Mouse (Mus musculus) E14TG2a.4 (cell line): Measurements from ENCODE around the gene Pnkp.

ENCODE experiments used
- CTCF ChIP-seq: conservative IDR thresholded peaks from 2 replicates; pipeline ENCODE4 v1.5.1; 2014; ENCODE audit warnings: low read length
- NANOG ChIP-seq: IDR thresholded peaks from 2 replicates; pipeline ENCODE4 v1.6.1; 2014; ENCODE audit warnings: borderline replicate concordance, low read length, mixed read lengths
- POU5F1 ChIP-seq: IDR thresholded peaks from 2 replicates; pipeline ENCODE4 v1.6.1; 2014; ENCODE audit warnings: low read length, borderline replicate concordance

- TF ChIP-seq CTCF (no peak), POU5F1 (no peak), NANOG (no peak)
Observed at GRCm38 (mm10) chr7:44839171-44839490, 17.8 kb upstream of the Pnkp start.
